Mouse (Mus musculus) megakaryocyte progenitor cell, adult 5-6 weeks (primary cell): ENCODE results near the gene Vmn1r55. TPM values are rescaled to one million over a fixed set of nuclear protein-coding genes. Genes with fewer than 3 reads are reported as not detected.
A peak's percentile ranks its signal among the peaks of the same experiment; 100 is the strongest.
"Not testable (repeated sequence)": the region's sequence is repeated elsewhere in the genome, so short reads cannot be mapped to it uniquely, and the experiment has no call there.

Experiments used
- ATAC-seq: replicated peaks from 2 replicates; pipeline ENCODE4 v1.8.0; 2016; ENCODE audit warnings: mild to moderate bottlenecking, moderate TSS enrichment, inconsistent platforms; ENCODE audit not compliant: poor library complexity
- total RNA-seq, 2 experiments: library from RNA; stranded (forward) in 1 of 2; stranded (reverse) in 1 of 2; fragments of 157-497, 149-512 nt in 1 of 2; fragments of 200-1000 nt in 1 of 2; gene quantifications; 2 replicates each; pipeline versions ENCODE4 v1.2.3 to v1.2.4; 2015 to 2017

The Vmn1r55 gene
- total RNA-seq (2015) (not detected in 2 replicates), total RNA-seq (2017) (not detected in 2 replicates)

GRCm38 (mm10) chr7:5149570-5149969 is at the start of gene Vmn1r55:
Gene Vmn1r55 (minus strand): TSS chr7:5149670.
- ATAC-seq = not testable (repeated sequence)

- ATAC-seq = not testable (repeated sequence)
These were observed 47.2 kb upstream of the Vmn1r55 start, which contains the start of gene Vmn1r56 for GRCm38 (mm10) chr7:5196647-5197046. Gene Vmn1r56 (minus strand): TSS chr7:5196747.

DNA sequence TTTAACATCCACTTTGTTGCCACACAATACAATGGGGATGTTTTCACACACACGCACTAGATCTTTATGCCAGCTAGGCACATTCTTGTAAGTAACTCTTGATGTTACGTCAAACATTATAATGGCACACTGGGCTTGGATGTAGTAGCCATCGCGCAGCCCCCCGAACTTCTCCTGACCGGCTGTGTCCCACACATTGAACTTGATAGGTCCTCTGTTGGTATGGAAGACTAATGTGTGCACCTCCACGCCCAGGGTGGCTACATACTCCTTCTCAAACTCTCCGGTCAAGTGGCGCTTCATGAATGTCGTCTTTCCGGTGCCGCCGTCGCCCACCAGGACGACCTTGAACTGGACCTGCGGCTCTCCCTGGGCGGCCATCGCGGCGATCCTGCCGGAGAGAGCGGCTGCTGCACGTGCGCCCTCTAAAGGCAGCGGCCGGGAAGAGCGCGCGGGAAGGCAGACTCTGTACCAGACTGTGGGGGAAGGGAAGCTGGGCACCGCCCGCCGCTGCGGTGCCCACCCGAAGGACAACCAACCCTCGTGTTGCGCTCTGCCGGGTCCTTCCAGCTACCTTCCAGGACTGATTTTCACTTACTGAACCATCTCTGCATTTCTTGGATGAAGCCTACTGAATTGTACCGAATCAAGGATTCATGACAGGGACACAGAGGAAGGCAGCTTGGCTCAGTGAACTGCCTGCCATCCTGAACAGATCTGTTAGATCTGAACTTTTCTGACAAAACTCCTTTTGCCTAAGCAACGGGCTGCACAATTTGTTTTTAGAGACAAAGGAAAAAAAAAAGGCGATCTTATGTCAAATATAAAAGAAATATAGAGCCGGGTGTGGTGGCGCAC is 23.7 kb downstream of the Vmn1r55 start, which contains the start of gene Rasl2-9:
TSS of gene Rasl2-9 (minus strand) at position 402 of the 858 bp plus-strand sequence.
- peak; percentile 100 for ATAC-seq

DNA sequence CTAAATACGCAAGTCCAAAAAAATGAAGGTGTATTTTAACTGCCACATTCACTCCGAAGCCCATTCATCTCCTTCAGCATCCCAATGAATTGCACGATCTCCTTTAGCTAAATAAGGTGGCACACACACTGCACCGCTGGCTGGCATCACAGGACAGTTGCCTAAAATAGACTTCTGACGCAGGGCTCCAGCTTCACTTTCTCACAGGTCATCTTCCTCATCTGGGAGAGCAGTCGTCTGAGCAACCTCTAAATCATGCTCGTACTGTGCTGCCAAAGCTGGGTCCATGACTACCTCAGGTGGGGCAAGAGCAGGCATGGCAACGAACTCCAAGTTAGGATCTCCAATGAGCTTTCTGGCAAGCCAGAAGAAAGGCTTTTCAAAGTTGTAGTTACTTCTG is 24.4 kb downstream of the Vmn1r55 start:
- ATAC-seq = no peak

DNA sequence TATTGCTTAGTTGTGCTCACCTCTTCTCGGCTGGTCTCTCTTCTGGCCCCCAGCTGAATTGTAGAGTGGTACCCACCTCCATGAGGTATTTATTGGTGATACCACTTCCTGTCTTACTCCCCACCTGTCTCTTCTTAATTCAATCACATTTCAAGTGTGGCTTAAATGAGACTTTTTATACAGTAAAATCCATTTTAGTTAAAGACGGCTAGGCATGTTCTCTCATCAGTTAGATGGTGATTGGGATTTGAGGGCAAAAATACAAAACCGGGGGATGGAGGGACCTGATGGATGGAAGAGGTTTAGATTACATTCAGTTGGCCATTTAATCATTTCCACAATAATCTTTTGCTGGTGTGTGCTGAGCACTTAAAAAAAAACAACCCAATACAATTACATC is 32.6 kb downstream of the Vmn1r55 start, which contains the start of gene Rfpl4:
TSS of gene Rfpl4 (minus strand) at position 101 of the 400 bp plus-strand sequence.
- ATAC-seq = no peak

- ATAC-seq = no peak
These were observed 36.8 kb downstream of the Vmn1r55 start for GRCm38 (mm10) chr7:5112701-5113100.

- no peak for ATAC-seq
These were observed 40.2 kb downstream of the Vmn1r55 start for GRCm38 (mm10) chr7:5109301-5109700.

GRCm38 (mm10) chr7:5108272-5108671 is 41.2 kb downstream of the Vmn1r55 start:
- no peak for ATAC-seq

GRCm38 (mm10) chr7:5102564-5102963 is 46.9 kb downstream of the Vmn1r55 start:
- ATAC-seq = no peak

DNA sequence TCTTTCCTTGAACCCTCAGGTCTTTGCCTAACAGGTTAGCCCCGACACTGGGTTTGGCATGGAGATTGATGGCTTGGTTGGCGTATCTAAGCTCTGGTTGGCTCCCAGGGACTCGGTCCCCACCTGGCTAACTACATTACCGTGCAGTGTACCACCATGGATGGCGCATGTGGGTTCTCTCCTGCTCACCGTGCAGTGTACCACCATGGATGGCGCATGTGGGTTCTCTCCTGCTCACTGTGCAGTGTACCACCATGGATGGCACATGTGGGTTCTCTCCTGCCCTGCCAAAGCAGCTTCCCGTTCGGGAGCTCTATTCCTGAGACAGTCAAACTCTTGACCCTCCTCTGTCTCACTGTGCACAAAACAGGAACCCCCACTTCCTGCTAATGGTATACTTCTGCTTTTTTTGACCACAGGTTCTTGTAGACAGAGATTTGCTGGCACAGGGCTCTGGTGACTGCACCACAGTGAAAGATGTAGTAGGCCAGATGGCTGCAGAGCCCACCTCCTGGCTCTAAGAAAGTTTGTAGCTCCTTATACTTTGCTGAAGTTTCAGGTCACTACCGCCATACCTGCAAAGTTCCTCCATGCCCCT is 48.3 kb downstream of the Vmn1r55 start:
- ATAC-seq = peak; percentile 92

DNA sequence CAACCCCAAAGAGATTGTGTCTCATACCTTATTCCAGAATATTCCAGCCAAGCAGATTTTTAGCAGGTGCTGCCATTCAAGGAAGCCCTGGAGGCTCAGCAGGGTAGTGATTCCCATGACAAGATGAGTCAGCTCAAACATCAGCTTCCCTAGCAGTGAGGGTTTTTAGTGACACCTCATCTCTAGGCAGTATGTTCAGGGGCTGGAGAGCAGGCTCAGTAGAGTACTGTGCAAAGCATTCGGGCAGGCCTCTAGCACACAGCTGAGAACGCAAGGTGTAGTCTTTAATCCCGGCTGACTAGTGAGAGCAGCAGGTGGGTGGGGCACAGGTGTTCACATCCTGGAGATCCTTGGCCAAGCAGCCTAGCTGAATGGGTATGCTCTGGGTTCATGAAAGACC is 49.7 kb downstream of the Vmn1r55 start:
- ATAC-seq = no peak

DNA sequence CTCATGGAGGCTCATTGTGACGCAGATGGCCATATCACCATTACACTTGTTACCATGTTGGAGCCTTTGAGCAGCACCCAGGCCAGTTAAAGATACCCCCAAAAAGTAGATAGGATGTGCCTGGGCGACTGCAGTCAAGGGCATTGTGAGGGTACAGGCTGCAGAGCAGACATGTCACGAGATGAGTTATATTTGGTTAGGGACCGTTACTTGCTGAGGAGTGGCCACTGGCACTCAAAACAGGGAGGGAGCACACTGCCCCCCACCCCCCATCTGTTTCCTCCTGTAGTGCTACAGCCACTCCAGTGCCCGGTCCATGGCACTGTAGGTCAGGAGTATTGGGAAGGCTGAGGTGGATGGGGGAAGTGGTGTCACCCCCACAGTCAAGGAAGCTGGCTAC is 50.7 kb downstream of the Vmn1r55 start:
- no peak for ATAC-seq

DNA sequence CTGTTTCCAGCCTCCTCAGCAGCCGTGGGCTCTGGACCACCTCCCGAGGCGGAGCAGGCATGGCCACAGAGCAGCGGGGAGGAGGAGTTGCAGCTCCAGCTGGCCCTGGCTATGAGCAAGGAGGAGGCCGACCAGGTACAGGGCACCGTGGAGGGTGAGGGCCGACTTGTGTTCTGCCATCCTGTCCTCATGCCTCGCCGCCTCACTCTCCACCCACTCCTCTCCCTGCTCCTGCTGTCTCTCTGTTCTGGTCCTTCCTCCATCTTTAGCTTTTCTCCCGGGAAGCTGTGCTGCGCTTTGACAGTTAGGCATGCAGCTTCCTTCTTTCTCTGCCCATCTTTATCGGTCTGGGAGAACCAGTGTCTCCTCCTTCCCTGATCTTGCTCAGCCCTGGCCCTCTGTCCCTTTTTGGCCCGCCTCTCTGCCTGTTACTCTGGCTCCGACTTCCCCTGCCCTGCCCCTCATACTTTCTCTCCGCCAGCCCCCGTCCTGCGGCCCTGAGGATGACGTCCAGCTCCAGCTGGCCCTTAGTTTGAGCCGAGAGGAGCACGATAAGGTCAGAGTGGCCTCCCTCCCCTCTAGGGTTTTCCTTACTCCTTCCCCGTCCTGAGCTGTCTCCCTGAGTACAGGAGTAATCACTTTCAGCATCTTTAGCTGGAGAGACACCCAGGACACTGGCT is 56.5 kb downstream of the Vmn1r55 start:
- ATAC-seq = no peak

DNA sequence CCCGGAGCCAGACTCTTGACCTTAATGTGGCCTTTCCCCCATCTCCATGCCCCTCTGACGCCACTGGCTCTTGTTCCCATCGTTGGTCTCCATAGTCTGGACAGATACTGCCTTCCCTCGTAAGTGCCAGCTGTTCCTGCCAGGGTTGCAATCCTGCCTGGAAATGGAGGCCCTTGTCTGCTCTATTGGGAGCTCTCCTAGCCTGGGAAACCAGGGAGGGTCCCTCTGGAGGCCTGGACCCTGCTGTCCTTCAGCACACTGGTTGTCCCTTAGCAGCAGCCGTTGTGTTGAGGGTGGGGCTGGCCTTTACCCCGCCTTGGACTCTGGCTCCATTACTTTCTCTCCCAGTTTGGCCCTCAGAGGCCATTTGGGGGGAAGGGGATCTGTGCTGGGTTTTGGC is 57.1 kb downstream of the Vmn1r55 start:
- ATAC-seq = no peak

DNA sequence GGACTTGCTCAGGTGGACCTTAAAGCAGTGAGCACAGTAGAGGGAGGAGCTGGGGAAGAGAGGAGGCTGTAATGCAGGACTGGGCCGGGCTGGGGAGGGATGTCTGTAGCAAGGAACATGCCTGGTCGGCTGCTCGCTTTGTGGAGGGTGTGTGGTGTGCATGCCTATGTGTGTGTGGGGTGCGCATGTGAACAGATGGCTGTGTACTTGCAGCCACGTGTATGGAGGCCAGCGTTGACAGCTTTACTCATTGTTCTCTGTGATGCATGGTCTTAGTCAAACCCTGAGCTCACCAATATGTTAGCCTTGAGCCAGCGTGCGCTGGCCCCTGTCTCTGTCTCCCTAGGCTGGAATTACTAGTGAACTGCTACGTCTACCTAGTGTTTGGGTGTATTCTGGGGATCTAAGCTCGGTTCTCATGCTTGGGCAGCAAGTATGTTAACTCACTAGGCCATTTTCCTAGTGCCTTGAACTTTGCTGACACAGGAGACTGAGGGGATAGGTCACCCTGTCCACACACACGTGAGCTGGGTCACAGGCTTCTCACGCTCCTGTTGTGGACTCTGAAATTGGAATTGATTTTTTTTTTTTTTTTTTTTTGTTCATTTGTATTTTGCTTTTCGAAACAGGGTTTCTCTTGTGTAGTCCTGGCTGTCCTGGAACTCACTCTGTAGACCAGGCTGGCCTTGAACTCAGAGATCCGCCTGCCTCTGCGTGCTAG is 58.3 kb downstream of the Vmn1r55 start:
- no peak for ATAC-seq

DNA sequence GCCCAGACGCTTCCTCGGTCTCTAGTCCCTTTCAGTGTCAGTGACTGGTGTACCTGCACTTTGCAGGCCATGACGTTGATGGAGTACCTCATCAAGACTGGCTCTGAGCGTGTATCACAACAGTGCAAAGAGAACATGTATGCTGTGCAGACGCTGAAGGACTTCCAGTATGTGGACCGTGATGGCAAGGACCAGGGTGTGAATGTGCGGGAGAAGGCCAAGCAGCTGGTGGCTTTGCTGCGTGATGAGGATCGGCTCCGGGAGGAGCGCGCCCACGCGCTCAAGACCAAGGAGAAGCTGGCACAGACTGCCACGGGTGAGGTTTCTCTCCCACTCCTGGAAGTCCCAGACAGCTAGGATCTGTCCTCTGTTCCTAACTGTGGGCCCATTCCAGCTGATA is 59.6 kb downstream of the Vmn1r55 start:
- no peak for ATAC-seq

GRCm38 (mm10) chr7:5087886-5088285 is 61.6 kb downstream of the Vmn1r55 start:
- ATAC-seq = no peak

- ATAC-seq = no peak
These were observed 62.5 kb downstream of the Vmn1r55 start for GRCm38 (mm10) chr7:5086921-5087440.

- ATAC-seq = 0 out of 2 replicates have a peak, but pooled peaks have one; percentile 6
These were observed 64.0 kb downstream of the Vmn1r55 start for GRCm38 (mm10) chr7:5085512-5085911.

GRCm38 (mm10) chr7:5083325-5084105 is 66.0 kb downstream of the Vmn1r55 start:
- ATAC-seq = peak; percentile 16
